Mouse (Mus musculus) urinary bladder, adult 18-20 months (tissue): ENCODE data around the gene Gipr.
A peak's percentile ranks its signal among the peaks of the same experiment; 100 is the strongest.
"Not testable (repeated sequence)": the region's sequence is repeated elsewhere in the genome, so short reads cannot be mapped to it uniquely, and the experiment has no call there.

Experiments
- DNase-seq, 2 experiments: peaks; one replicate each; pipeline ENCODE4 v3.0.0; 2022; ENCODE audit warnings: low spot score in 2 of 2, mixed read lengths in 2 of 2

The Gipr gene

DNA sequence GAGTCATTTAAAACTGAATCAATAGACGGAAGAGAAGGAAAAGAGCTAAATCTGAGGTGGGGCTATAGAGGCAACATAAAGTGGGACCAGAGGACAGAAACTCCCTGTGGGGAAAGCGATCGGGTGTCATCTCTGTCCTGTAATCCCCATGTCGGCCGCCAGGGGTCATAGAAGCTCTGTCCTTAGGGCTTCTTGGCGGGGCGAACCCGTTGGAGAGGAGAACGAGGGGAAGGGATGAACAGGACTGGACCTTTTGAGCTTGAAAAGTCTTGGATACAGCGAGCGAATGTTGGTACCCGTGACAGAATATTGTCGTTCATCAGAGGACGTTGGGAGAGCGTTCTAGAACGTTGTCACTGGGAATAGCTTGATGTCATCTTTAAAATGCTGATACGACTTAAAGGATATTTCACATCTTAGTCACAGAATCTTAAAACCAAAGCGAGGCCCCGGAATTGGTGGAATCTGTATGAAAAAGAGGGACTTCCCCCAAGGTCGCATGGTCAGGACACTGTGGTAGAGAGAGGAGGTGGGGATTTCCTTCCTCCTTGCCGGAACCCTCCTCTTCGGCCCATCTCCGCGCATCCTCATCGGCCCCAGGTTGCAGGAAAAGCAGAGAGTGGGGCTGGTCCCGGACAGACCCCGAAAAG is 12.6 kb upstream of the Gipr start:
- peak; percentile 49 to 61 for DNase-seq

DNA sequence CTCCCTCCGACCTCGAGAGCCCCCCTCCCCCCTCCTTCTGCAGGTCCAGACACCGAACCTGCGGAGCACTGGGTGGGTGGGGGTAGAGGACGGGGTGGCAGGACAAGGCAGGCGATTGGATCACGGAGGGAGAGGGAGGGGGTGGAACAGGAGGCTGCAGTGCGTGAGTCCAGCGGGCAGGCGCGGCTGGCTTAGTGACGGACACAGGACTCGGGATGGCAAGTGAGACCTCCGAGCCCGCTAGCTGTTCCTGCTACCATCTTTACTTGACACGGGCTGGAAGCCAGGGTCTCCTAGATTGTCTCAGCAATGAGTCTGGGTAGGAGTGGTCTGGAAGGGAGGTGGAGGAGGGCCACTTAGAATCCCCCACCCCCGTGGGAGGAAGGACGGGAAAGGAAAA is 12.1 kb upstream of the Gipr start:
- no peak for DNase-seq

DNA sequence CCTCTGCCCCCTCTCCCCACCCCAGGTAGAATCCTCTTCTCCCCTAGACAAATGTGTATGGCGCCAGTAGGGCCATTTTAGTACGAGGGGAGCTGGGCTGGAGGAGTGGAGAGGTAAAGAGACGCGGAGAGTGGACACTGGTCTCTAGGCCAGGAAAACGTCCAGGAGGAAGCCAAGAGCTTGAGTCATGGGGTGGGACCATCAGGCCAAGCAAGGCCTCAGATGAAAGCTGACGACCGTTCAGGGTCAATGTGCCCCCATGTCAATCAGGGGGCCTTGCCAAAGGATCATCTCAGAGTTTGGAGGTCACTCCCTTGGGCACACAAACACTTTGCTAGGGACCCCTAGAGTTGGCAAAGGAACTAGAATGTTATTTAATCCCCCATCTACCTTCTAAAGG is 11.3 kb upstream of the Gipr start:
- DNase-seq, result no peak

DNA sequence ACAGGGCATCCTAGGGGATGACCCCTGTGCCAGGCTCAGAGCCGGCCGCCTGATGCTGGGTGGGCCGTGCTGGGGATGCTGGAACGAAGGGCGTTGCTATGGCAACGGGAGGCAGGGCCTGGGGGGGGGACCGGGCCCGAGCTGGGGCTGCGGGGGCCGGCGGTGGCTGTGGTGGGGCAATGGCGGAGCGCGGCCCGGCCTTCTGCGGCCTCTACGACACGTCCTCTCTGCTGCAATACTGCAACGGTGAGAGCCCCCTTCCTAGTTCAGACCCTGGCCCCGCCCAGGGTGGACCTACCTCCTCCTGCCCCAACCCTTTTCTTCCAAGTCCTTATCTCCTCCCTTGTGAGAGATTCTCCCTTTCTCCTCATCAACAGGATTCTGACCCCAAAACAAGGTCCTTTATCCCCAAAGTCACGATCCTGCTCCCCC is 10.6 kb upstream of the Gipr start:
- no peak for DNase-seq

DNA sequence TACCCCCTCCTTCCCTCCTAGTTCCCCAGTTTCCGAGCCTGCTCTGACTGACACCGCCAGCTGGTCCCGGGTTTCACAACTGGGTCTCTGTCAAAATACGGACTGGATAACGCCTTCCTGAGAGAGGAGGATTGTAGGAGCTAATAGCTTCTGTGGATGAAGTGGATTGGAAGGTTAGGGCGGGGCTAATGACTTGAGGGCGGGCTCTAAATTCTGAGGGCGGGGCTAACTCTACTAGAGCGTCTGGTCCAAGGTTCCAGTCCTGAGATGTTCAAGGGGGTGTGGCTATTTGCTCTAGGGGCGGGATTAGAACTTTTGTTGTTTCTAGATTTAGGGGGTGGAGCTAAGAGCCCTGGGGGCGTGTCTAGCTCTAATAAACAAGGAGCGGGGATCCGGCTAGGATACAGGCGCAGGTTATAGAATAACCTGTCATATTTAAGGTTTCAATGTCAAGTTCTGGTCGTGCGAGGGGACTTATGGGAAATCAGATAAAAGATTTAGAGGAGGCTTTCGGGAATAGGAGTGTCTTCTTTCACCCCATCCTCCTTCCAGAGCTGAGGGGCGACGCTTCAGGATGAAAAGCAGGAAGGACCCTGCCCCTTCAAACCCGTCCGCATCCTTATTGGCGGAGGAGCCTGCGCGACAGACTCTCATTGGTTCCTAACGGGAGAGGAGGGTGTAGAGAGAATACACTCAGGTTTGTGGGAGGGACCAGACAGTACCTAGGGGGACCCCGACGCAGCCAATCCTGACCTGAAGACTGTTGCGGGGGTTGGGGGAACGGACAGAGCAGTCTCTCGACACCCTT is 10.0 kb upstream of the Gipr start, which contains the start of gene Eml2:
Eml2 (plus strand) TSS at position 714 of the 808 bp plus-strand sequence.
- no peak for DNase-seq

DNA sequence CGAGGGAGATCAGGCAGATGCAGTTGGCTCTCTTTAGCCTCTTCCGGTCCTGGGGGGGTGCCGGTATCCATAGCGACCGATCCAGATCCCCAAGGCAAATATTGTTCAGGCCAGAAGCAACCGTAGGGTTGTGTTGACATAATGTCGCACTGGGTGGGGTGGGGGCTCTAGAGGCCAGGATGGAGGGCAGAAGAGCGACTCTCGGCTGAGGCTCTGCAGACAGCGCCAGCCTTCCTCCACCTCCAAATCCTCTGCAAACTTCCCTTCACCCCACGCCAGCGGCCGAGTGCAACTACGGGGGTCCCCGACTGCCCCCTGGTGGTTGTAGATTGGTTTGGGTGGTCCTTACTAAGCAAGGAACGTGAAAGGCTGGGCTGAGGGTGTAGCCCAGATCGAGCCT is 6.9 kb upstream of the Gipr start:
- DNase-seq, result peak in 1 of 2 experiments; percentile 47

DNA sequence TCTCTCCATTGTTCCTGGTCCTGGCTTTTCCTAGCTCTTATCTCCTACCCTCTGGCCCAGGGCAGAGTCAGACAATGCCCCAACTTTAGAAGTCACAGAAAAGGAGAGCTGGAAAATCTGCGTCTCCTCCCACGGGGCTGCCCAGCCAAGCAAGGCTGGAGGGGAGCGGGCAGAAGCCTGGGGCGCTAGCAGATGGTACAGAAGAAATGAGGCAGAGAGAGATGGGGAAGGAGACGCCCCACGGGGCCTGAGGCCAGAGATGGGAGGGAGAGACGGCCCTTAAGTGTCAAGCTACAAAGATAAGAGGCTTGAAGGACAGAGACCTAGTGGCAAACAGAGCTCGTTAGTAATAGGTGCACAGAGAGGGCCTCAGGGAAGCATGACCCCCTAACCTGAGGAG is 5.9 kb upstream of the Gipr start:
- no peak for DNase-seq

DNA sequence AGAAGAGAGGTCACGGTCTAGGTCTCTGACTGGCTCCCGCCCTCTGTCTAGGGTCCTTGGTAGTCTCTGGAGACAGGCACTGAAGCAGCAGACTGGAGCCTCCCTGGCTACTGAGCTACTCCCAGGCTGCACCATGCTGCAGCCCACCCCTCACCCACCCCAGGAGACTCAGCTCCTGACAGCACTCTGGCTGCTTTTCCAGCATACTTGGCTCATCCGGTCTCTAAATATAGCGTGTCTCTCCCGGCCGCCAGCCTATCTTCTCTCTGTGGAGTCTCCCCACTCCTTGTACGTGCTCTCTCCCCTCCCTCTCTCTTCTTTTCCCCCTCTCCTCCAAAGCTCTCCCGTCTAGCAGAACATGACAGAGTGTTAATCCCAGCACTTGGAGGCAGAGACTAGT is 4.2 kb upstream of the Gipr start:
- no peak for DNase-seq

DNA sequence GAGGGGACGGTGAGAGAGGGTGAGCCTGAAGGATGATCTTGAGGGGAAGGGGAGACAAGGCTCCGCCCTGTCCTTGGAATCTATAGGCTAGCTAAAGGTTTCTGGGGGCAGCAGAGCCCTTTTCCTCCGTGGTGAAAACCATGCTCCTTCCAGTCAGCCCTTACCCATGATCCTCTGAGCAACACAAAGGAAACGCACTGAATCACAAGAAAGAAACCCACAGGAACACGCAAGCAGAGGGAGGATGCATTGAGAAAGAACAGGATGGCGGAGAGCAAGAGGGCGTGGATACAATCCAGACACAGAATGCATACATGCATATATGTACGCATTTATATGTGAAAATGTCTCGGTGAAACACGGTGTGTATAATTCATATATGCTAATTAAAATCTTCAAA is 3.6 kb upstream of the Gipr start:
- no peak for DNase-seq

DNA sequence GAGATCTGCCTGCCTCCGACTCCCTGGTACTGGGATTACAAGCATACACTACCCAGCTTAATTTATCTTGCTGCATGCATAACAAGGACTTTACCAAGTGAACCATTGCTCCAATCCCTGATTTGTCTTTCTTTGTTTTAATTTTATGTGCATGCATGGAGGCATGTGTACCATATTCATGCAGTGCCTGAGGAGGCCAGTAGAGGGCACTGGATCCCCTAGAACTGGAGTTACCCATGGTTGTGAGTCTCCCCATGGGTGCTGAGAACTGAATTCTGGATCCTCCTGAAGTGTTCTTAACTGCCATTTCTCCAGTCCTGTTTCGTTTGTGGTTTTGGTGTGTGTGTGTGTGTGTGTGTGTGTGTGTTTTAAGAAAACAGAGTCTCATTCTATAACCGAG is 1.1 kb upstream of the Gipr start:
- no peak for DNase-seq

DNA sequence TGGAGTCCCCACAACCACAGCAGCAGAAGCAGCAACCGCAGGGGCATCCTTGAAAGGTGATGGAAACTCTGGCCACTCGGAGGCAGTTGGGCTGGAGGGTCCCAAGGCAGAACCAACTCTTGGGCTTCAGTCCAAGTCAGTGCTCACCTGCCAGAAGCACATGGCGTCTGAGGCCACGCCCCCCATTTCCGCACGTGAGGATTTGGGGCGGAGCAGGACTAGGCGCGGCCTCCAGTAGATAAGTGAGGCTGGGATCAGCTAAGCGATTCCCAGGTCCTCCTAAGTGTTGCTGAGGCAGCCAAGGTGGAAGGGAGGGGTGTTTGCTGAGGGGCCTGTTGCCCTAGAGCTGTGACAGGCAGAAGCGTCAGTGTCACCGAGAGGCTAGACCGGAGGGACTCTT is 949 bp downstream of the Gipr start:
- DNase-seq, result no peak

DNA sequence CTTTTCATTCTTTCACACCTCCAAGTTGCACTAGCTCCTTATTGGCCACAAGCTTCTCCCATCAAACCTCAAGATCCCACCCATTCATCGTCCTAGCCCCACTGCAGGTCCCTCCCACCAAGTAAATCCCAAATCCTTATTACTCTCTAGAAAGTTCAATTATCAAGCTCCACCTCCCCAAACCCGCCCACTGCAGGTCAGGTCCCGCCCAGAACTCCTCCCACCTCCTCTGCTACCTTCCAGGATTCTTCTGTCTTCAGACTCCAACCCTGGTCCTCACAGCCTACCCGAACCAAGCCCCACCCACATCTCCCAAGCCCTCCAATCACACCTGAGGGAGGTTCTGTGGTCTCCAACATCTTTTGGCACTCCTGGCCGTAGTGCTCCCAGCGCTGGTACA is 1.7 kb downstream of the Gipr start:
- no peak for DNase-seq

DNA sequence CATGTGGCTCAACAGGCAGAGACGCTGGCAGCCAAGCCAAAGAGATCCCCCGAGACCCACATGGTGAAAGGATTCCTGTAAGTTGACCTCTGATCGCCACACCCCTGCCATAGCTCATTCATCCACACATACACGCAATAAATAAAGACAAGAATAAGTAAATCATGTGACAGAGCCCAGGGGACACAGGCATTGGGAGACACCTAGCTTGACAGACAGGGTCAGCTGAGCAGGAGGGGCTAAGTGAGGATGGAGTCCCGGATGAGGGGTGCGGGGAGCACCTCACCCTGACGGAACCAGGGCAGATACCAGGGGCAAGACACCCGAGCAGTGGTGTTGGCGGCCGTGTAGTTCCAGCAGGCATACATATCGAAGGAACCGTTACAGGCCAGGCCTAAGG is 2.2 kb downstream of the Gipr start:
- DNase-seq, result no peak

DNA sequence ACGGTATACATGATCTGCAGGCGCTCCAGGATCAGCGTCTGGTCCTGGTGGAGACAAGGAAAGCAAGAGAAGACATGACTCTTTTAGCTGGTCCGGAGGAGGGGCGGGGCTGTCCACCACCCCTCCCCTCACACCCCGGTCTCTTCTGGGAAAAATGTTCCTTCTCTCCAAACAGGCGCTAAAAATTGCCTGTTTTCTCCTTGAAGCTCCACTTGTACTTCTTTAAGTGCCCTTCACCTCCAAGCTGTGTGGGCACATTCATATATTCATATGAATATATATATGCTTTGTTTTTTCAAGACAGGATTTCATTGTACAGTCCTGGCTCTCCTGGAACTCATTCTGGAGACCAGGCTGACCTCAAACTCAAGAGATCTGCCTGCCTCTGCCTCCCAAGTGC is 3.0 kb downstream of the Gipr start:
- DNase-seq, result no peak

DNA sequence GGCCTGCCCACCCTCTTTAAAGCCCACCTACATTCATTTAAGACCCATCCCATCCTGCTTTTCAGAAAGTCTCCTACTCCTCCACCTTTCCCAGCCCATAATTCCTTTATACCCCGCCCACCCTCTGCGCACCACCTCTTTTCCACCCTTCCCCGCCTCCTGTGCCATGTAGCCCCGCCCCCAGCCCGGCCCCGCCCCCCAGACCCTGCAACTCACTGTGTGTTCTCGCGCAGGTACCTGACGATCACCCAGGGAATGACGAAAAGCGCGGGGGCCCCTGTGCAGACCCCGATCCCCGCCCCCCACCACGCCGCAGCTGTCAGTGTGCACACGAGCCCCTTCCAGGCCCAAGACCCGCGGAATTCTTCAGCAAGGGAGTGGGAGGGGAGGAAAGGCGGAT is 5.8 kb downstream of the Gipr start:
- no peak for DNase-seq

DNA sequence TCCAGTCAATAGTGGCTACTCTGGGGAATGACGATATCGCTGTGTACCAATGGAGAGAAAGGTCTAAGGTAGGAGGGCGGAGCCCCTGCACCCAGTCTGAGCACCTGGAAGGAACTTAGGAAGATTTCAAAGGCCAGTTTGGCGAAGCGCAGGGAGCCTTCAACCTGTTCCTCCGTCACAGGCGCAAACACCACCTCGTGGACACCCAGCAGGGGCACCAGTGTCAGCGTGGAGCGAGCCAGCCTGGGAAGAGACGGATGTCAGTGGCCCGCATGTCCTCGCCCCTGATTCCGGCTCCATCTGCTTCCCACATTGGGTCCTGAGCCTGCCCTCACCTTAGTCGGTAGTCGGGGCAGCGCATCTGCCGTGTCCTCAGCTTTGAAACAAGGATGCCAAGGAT is 6.5 kb downstream of the Gipr start:
- no peak for DNase-seq

DNA sequence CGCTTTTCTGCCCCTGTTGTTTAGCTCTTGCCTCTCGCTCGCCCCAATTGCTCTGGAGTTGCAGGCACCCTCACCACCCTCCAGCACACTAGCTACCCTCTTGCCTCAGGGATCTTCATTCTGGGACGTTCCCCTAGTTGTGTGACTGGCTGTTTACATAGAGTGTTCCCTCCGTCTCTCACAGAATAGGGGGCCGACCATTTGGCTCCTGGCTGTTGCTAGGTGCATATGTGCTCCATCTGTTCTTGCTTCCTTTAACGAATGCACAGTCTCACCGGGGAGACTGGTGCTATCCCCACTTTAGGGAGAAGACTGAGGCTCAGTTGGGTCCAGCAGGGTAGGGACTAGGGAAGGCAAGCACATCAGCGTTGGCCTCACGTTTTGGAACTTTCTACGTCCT is 7.3 kb downstream of the Gipr start:
- no peak for DNase-seq

DNA sequence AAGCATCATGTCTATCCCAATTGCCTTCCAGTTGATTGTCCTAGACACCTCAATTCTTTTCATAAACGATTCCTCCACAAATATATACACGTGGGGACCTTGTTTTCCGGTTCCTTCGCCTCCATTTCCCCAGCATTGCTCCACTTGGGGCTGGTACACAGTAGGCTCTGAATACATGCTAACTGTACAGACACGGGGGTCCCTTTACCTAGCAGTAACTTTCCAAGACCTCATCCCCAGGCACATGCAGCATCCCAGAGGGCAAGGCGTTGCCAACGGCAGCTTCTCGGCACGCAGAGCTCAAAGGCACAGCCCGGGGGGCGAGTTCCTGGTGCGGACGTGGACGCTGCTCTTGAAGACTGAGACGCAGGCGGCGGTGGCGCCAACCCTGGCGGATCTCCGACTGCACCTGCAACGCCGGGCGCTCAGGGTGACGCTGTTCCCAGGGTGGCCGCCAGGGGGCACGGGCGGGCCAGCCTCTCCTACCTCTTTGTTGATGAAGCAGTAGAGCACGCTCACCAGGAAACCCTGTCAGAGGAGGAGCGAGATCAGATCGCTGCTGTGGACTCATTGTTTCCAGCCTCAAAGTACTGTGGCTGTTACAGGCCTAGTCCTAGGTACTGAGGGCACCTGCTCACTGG is 8.6 kb downstream of the Gipr start:
- DNase-seq, result peak; percentile 85 to 95

DNA sequence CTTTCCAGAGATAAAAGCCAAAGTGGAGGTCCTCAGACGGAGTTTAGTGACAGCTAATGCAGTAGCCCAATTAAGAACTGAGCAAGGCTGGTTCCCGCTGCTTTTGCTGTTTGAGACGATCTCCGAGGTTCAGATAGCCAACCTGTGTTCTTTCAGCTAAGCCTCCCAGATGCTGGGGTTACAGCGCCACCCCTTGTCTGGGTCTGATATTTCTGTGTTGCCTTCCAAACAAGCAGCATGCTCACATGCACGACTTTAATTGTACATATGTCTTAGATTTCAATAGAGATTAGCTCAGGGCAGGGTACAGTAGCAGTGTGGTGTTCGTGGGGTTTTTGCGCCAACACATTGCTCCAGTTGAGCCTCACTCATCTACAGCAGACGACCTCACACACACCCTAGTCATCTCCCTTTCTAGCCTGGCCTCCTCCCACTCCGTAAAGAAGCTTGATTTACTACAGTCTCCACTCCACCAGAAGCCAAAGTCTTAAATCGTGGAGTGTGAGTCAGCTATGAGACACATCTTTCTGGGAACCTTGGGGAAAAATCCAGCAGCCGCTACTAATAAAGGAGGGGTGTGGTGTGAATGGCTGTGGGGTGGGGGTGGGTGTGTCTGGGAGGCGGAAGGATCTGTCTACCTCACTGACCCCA is 10.0 kb downstream of the Gipr start:
- DNase-seq, result no peak

DNA sequence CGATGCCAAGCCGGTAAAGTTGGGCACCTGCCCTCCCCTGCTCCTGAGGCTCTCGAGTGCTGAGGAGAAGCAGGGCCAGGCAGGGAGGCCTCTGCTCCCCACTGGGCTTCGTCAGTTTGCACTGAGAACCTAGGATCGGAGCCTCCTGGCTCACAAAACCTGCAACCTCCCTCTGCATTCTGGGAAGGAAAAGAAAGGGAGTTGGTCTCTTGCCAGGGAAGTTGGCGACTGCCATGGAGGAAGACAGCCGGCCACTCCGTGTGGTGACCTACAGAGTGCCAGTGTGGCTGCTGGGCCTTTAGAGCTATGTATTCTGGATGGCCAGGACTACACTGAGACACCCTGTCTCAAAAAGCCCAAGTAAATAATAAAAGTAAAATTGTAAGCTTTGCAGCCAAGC is 11.1 kb downstream of the Gipr start:
- no peak for DNase-seq

DNA sequence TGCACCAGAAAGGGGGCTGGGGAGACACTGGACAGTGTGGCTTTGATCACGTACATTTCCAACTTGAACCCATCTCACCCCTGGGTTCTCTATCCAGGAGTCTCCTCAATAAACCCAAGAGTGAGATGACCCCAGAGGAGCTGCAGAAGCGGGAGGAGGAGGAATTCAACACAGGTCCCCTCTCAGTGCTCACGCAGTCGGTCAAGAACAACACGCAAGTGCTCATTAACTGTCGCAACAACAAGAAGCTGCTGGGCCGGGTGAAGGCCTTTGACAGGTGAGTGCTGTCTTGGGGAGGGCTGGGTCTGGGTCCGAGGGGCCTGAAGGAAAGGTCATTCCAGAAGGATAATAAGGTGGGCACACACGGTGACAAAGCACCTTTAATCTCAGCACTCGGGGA is 14.8 kb downstream of the Gipr start:
- not testable (repeated sequence) for DNase-seq

DNA sequence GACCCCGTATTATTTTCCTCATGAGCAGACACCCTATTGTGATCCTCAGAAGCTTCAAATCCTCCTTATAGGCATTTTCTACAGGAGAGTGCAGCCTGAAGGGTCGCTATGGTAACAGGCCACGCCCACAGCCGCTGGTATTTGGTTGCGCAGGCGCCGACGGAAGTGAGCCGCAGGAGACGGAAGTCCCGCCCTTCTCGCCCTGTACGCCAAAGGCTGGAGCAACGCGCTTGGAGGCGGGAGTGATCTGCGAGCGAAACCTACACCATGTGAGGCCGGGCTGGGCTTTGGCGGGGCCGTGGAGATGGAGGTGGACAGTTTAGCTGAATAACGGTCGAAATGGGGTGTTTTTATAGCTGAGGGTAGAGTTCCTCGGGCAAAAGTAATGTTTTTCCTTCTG is 16.3 kb downstream of the Gipr start, which contains the start of gene Snrpd2:
Snrpd2 (plus strand) TSS at position 97 of the 400 bp plus-strand sequence.
- peak; percentile 87 to 90 for DNase-seq
